Mouse (Mus musculus) forebrain, embryonic 11.5 days (tissue): ENCODE measurements around the gene Lonp2. TPM values are rescaled to one million over a fixed set of nuclear protein-coding genes. Genes with fewer than 3 reads are reported as not detected.
A peak's percentile ranks its signal among the peaks of the same experiment; 100 is the strongest.

Experiments used
- ATAC-seq: fragments of 200-750 bp; cut with Nextera tagmentation; replicated peaks from 2 replicates; pipeline ENCODE4 v1.8.0; 2017; ENCODE audit warnings: moderate TSS enrichment; ENCODE audit not compliant: low FRiP score
- DNase-seq: peaks from one replicate; pipeline ENCODE4 v3.0.0-alpha.2; 2017; ENCODE audit warnings: low spot score
- H3K27ac ChIP-seq: fragments of 300-500 bp; sonication (generic); 2 replicates; pipeline ENCODE4 v1.5.1; 2014; ENCODE audit warnings: low read depth, low read length
- H3K27me3 ChIP-seq: fragments of 300-500 bp; sonication (generic); 2 replicates; pipeline ENCODE4 v1.6.1; 2014; ENCODE audit warnings: mild to moderate bottlenecking, low read length, mixed read lengths; ENCODE audit not compliant: control insufficient read depth, insufficient read depth
- H3K36me3 ChIP-seq: fragments of 300-500 bp; sonication (generic); 2 replicates; pipeline ENCODE4 v1.6.1; 2014; ENCODE audit warnings: mild to moderate bottlenecking, low read length, moderate library complexity, mixed read lengths; ENCODE audit not compliant: control insufficient read depth, insufficient read depth
- H3K4me1 ChIP-seq: fragments of 300-500 bp; sonication (generic); replicated peaks from 2 replicates; pipeline ENCODE4 v1.6.1; 2014; ENCODE audit warnings: low read length, mixed read lengths; ENCODE audit not compliant: control insufficient read depth, insufficient read depth
- H3K4me2 ChIP-seq: fragments of 300-500 bp; sonication (generic); 2 replicates; pipeline ENCODE4 v1.6.1; 2014; ENCODE audit warnings: low read depth, mild to moderate bottlenecking, low read length, moderate library complexity, mixed read lengths; ENCODE audit not compliant: severe bottlenecking
- H3K4me3 ChIP-seq: fragments of 300-500 bp; sonication (generic); 2 replicates; pipeline ENCODE4 v1.5.1; 2014; ENCODE audit warnings: low read depth, low read length
- H3K9ac ChIP-seq: fragments of 300-500 bp; sonication (generic); 2 replicates; pipeline ENCODE4 v1.6.1; 2014; ENCODE audit warnings: low read length
- H3K9me3 ChIP-seq: fragments of 300-500 bp; sonication (generic); 2 replicates; pipeline ENCODE4 v1.6.1; 2016; ENCODE audit warnings: low read length, mixed read lengths; ENCODE audit not compliant: control insufficient read depth
- WGBS: fragments of 180-500 bp; shearing (Covaris S2); extraction: QIAGEN DNeasy Blood & Tissue Kit; methylation state at CpG from one replicate; pipeline ENCODE4 v1.1.7; 2014; 5-methylcytosine and 5-hydroxymethylcytosine counted together
- polyA plus RNA-seq: library from polyadenylated mRNA; unstranded; fragments of >200 nt; fragmentation: Nextera tagmentation; extraction: Ambion mirVana; gene quantifications from 2 replicates; pipeline ENCODE4 v1.2.1, GENCODE M21; 2014

Lonp2 gene
- polyA plus RNA-seq, 1 experiment from 2014 or later: 57.1 TPM

DNA sequence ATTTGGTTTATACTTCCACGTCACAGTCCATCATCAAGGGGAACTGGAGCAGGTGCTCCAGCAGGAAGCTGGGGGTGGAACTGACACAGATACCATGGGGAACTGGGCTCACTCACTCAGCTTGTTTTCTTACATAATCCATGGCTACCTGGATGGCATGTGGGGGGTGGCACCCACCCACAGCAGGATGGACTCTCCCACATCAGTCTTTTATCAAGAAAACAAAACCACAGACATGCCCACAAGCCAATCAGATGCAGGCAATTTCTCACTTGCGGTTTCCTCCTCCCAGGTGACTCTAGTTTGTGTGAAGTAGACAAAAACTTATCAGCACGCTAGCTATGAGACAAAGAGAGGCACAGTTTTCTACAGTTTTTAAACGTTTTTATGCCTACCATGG is 84.0 kb downstream of the Lonp2 start:
- Histone ChIP-seq H3K9me3 (no peaks in the 10 kb centered on the region), H3K9ac (no peak overlapping the region), H3K27me3 (no peaks in the 10 kb centered on the region), H3K4me3 (no peak overlapping the region), H3K36me3 (no peaks in the 10 kb centered on the region), H3K4me1 (no peaks in the 10 kb centered on the region), H3K27ac (no peak overlapping the region), H3K4me2 (no peak overlapping the region)
- ATAC-seq (no peak), DNase-seq (no peak)
- 74% methylated on average over 4 of the region's 4 CpGs for WGBS

- Histone ChIP-seq H3K36me3 (no peaks in the 10 kb centered on the region), H3K4me2 (no peak overlapping the region), H3K27me3 (no peaks in the 10 kb centered on the region), H3K27ac (no peak overlapping the region), H3K9ac (no peak overlapping the region), H3K9me3 (no peaks in the 10 kb centered on the region), H3K4me1 (no peaks in the 10 kb centered on the region), H3K4me3 (no peak overlapping the region)
- no peak for ATAC-seq
- WGBS: 95% methylated on average over 3 of the region's 3 CpGs
- no peak for DNase-seq
These were observed 88.8 kb downstream of the Lonp2 start for GRCm38 (mm10) chr8:86712594-86712993.

DNA sequence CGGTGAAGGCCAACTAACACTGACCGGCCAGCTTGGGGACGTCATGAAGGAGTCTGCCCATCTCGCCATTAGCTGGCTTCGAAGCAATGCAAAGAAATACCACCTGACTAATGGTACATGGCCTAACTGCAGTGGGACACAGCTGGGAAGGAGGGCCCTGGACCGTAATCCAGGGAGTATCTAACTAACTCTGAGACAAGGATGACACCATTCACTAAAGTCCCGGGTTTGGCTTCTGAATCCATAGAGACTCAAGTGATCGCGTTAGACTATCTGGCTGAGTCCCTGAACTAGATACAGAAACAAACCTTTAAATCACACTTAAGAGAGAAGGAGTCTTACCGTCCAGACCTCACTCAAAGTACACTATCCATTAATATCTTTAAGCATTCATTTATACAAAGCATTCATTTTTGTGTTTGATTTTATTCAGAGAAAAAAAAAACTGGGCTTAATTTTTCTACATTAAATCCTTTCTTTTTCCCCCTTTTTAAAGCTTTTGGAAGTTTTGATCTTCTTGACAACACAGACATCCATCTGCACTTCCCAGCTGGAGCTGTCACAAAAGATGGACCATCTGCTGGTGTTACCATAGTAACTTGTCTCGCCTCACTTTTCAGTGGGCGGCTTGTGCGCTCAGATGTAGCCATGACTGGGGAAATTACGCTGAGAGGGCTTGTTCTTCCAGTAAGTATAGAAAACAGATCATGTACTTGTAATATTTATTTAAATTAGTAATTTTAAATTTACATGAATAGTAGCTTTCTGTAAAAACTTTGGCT is 89.8 kb downstream of the Lonp2 start:
- Histone ChIP-seq H3K4me1 (no peaks in the 10 kb centered on the region), H3K27ac (peak overlapping the region; percentile 41; the same call in 1 of the 2 replicates), H3K9me3 (no peaks in the 10 kb centered on the region), H3K27me3 (no peaks in the 10 kb centered on the region), H3K4me3 (no peak overlapping the region), H3K36me3 (no peaks in the 10 kb centered on the region), H3K9ac (no peak overlapping the region), H3K4me2 (no peak overlapping the region)
- ATAC-seq (no peak), DNase-seq (no peak)
- WGBS: 78% methylated on average over 14 of the region's 14 CpGs

DNA sequence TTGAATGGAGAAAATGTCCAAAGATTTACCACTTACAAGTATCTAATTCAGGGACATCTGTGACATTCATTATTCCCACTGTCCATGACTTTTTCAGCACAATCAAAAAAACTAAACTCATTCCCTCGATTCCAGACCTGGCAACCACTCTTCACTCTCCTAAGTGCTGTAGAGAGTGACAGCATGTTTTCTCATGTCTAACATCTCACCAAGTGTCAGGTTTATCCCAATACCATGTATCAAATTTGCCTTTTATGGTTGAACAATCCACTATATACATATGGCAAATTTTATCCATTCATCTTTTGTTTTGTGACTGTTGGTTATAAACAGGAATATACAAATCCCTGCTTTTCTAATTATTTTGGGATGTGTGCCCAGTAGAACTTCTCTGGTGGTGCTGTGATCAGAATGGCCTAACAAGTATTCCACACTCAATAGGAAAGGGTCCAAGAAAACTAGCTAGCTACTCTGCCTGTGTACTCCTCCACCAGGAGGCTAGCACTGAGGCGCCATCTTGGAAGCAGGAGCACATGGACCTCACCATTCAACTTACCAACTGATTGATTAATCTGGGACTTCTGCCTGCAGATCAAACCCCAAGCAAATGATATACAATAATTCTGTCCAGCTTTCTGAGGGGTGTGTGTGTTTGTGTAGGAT is 94.6 kb downstream of the Lonp2 start:
- no peak for DNase-seq
- WGBS: 88% methylated on average over 2 of the region's 2 CpGs
- no peaks in the 10 kb centered on the region for H3K9me3 ChIP-seq
- no peak overlapping the region for H3K9ac ChIP-seq
- no peaks in the 10 kb centered on the region for H3K27me3 ChIP-seq
- H3K4me1 ChIP-seq: no peaks in the 10 kb centered on the region
- H3K27ac ChIP-seq: no peak overlapping the region
- no peak for ATAC-seq
- no peaks in the 10 kb centered on the region; the same call in 1 of the 2 replicates for H3K36me3 ChIP-seq
- H3K4me2 ChIP-seq: no peak overlapping the region
- no peak overlapping the region for H3K4me3 ChIP-seq

DNA sequence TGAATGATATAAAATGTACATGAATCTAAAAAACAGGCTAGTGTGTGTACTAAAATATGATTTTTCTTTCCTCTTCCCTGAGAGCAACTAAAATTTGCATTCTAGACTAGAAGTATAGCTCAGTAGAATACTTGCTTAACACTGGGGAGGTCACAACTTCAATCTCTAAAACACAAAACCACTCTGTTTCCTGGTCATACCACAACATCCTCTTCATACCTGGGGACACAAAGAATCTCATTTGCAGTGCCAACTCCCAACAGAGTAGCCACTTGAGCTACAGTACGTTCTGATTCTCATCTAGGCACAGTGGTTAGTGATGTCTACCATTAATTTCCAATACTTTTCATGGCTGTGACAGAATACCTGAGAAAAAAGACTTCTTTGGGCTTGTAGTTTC is 95.5 kb downstream of the Lonp2 start:
- H3K27ac ChIP-seq: no peak overlapping the region
- 94% methylated on average over 1 of the region's 1 CpGs for WGBS
- H3K9ac ChIP-seq: no peak overlapping the region
- H3K27me3 ChIP-seq: no peaks in the 10 kb centered on the region
- H3K4me2 ChIP-seq: no peak overlapping the region
- H3K36me3 ChIP-seq: no peaks in the 10 kb centered on the region; the same call in 1 of the 2 replicates
- no peaks in the 10 kb centered on the region for H3K4me1 ChIP-seq
- DNase-seq (no peak), ATAC-seq (no peak)
- no peak overlapping the region for H3K4me3 ChIP-seq
- no peaks in the 10 kb centered on the region for H3K9me3 ChIP-seq

GRCm38 (mm10) chr8:86720756-86721459 is 97.1 kb downstream of the Lonp2 start:
- Histone ChIP-seq H3K4me3 (no peak overlapping the region), H3K4me2 (no peak overlapping the region), H3K27me3 (no peaks in the 10 kb centered on the region), H3K9me3 (no peaks in the 10 kb centered on the region), H3K36me3 (no peaks in the 10 kb centered on the region; the same call in 1 of the 2 replicates), H3K9ac (no peak overlapping the region), H3K4me1 (no peaks in the 10 kb centered on the region), H3K27ac (no peak overlapping the region)
- DNase-seq (no peak), ATAC-seq (no peak)
- WGBS: 92% methylated on average over 6 of the region's 6 CpGs

GRCm38 (mm10) chr8:86721490-86721889 is 97.6 kb downstream of the Lonp2 start:
- no peak overlapping the region for H3K27ac ChIP-seq
- H3K36me3 ChIP-seq: no peaks in the 10 kb centered on the region; the same call in 1 of the 2 replicates
- no peak for ATAC-seq
- H3K9me3 ChIP-seq: no peaks in the 10 kb centered on the region
- no peak overlapping the region for H3K4me2 ChIP-seq
- H3K9ac ChIP-seq: no peak overlapping the region
- DNase-seq: no peak
- H3K4me1 ChIP-seq: no peaks in the 10 kb centered on the region
- no peak overlapping the region for H3K4me3 ChIP-seq
- H3K27me3 ChIP-seq: no peaks in the 10 kb centered on the region
- 91% methylated on average over 2 of the region's 2 CpGs for WGBS

DNA sequence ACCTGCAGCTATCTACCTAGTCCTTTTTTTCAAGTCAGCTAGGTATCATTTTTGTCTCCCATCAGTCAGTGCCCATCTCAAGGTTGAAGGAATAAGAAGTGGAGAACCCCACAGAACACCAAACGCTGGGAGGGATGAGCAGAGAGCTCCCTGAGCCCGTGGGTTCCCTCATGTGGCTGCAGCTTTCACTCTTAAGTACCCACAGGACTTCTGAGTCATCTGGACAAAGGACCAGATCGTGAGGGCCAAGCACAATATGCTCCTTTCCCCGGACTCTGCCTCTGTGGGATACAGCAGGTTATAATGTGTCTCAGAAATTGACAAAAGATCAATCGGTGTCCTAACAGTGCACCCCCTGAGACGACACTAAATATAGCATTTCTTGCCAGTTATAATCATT is 103.1 kb downstream of the Lonp2 start:
- 73% methylated on average over 6 of the region's 6 CpGs for WGBS
- Histone ChIP-seq H3K4me2 (no peak overlapping the region), H3K9ac (no peak overlapping the region), H3K27ac (no peak overlapping the region), H3K4me1 (no peaks in the 10 kb centered on the region; the same call in 1 of the 2 replicates), H3K9me3 (no peaks in the 10 kb centered on the region), H3K36me3 (no peaks in the 10 kb centered on the region; the same call in 1 of the 2 replicates), H3K27me3 (no peaks in the 10 kb centered on the region), H3K4me3 (no peak overlapping the region)
- no peak for DNase-seq
- no peak for ATAC-seq
